Mouse (Mus musculus) hindbrain, embryonic 14.5 days (tissue): ENCODE measurements around the gene Aire. TPM values are rescaled to one million over a fixed set of nuclear protein-coding genes. Genes with fewer than 3 reads are reported as not detected.

Source experiments
- ATAC-seq: fragments of 200-750 bp; cut with Nextera tagmentation; 2 replicates; pipeline ENCODE4 v1.8.0; 2017; ENCODE audit warnings: moderate number of reproducible peaks, mild to moderate bottlenecking, moderate TSS enrichment, moderate library complexity; ENCODE audit not compliant: low FRiP score
- DNase-seq: peaks from one replicate; pipeline ENCODE4 v3.0.0-alpha.2; 2015; ENCODE audit warnings: low spot score
- H3K27ac ChIP-seq: fragments of 300-500 bp; sonication (generic); 2 replicates; pipeline ENCODE4 v1.5.1; 2014; ENCODE audit warnings: mild to moderate bottlenecking, moderate library complexity
- H3K27me3 ChIP-seq: fragments of 300-500 bp; sonication (generic); 2 replicates; pipeline ENCODE4 v1.6.1; 2014; ENCODE audit warnings: mild to moderate bottlenecking, low read length, mixed read lengths; ENCODE audit not compliant: control insufficient read depth, insufficient read depth
- H3K36me3 ChIP-seq: fragments of 300-500 bp; sonication (generic); replicated peaks from 2 replicates; pipeline ENCODE4 v1.6.1; 2014; ENCODE audit not compliant: control insufficient read depth, insufficient read depth
- H3K4me1 ChIP-seq: fragments of 300-500 bp; sonication (generic); replicated peaks from 2 replicates; pipeline ENCODE4 v1.6.1; 2014; ENCODE audit warnings: antibody characterized with exemption, low read length, mixed read lengths; ENCODE audit not compliant: control insufficient read depth, insufficient read depth
- H3K4me2 ChIP-seq: fragments of 300-500 bp; sonication (generic); replicated peaks from 2 replicates; pipeline ENCODE4 v1.6.1; 2014; ENCODE audit warnings: mild to moderate bottlenecking, moderate library complexity
- H3K4me3 ChIP-seq: fragments of 300-500 bp; sonication (generic); replicated peaks from 2 replicates; pipeline ENCODE4 v1.5.1; 2014; ENCODE audit warnings: mild to moderate bottlenecking, low read length
- H3K9ac ChIP-seq: fragments of 300-500 bp; sonication (generic); 2 replicates; pipeline ENCODE4 v1.6.1; 2014
- H3K9me3 ChIP-seq: fragments of 300-500 bp; sonication (generic); 2 replicates; pipeline ENCODE4 v1.6.1; 2016; ENCODE audit warnings: low read length; ENCODE audit not compliant: control insufficient read depth
- WGBS: fragments of 180-500 bp; shearing (Covaris S2); extraction: QIAGEN DNeasy Blood & Tissue Kit; methylation state at CpG from one replicate; pipeline ENCODE4 v1.1.7; 2014; 5-methylcytosine and 5-hydroxymethylcytosine counted together
- polyA plus RNA-seq: library from polyadenylated mRNA; unstranded; fragments of >200 nt; fragmentation: Nextera tagmentation; extraction: Ambion mirVana; gene quantifications from 2 replicates; pipeline ENCODE4 v1.2.1, GENCODE M21; 2014

The Aire gene
- polyA plus RNA-seq, 1 experiment from 2014 or later, result 0.15 TPM

DNA sequence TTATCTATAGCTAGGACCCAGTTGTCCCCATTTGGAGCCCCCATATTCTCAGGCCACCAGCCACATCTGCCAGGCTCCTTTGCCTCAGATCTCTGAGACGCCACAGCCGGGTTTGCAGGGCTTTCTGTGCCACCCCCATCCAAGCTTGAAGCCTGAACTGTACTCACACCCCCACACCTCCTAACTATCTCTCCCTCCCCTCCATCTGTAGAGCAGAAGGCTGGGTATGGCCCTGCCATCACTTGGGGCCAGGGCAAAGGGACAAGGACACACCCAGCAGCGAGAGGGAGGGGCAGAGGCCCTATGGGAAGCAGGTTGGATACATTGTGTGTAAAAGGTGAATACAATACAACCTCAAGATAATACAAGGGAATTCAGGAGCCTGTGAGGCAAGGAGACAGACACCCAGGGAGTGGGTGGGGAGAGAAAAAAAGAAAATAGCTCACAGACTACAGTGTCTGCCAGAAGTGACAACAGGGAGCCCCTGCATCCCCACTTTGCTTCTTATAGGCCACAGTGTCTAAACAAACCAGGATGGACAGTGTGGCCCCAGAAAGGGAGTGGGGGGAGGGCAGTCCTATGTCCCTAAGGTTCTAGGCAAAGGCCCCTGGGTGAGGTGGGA, 38.8 kb downstream of the Aire start:
- Histone ChIP-seq H3K27me3 (no peaks in the 10 kb centered on the region), H3K4me3 (no peak overlapping the region), H3K27ac (no peak overlapping the region), H3K36me3 (peaks cover 31% of the 10 kb centered on the region), H3K9me3 (no peaks in the 10 kb centered on the region), H3K4me2 (no peak overlapping the region), H3K9ac (no peak overlapping the region), H3K4me1 (peaks cover 21% of the 10 kb centered on the region)
- ATAC-seq (no peak), DNase-seq (no peak)
- WGBS, result 85% methylated on average over 3 of the region's 3 CpGs

DNA sequence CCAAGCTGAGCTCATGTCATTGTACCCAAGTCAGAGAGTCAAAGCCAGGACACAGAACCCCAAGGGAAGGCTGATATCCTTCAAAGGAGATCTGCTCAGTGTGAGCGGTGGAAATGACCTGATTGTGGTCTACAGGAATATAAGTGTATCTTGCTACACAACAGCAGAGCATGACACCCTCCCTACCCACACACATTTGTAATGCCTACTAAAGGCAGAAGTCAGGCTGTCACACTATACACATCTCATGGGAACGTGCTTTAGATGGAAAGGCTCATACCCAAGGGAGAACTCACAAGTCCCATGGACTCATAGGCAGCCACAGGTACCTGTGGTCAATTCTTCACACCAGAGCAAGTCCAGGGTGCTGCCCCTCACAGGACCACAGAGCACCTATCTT, 41.1 kb downstream of the Aire start:
- no peak overlapping the region for H3K27ac ChIP-seq
- no peak for ATAC-seq
- peaks cover 54% of the 10 kb centered on the region for H3K36me3 ChIP-seq
- no peak for DNase-seq
- no peak overlapping the region for H3K4me3 ChIP-seq
- 95% methylated on average over 2 of the region's 2 CpGs for WGBS
- H3K4me1 ChIP-seq, result peaks cover 6% of the 10 kb centered on the region; the same call in 1 of the 2 replicates
- no peak overlapping the region for H3K9ac ChIP-seq
- no peaks in the 10 kb centered on the region for H3K27me3 ChIP-seq
- no peaks in the 10 kb centered on the region for H3K9me3 ChIP-seq
- H3K4me2 ChIP-seq, result no peak overlapping the region

DNA sequence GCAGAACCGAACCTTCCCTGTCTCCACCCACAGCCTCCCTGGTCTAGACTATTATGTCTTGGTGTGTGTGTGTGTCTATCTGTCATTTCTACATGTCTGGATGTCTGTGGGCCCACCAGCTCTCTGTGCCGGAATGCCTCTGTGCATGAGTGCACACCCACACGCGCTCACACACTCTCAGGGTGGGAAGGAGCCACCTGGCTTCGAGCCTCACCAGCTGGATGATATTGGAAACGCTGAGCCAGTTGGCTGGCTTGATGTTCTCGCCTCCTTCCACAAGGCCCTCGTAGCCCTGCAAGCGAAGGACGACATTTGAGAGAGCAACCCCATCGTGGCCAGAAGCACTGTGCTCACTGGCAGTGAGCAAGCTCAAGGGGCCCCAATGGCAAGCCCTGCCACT, 41.6 kb downstream of the Aire start:
- Histone ChIP-seq H3K36me3 (peaks cover 59% of the 10 kb centered on the region), H3K4me3 (no peak overlapping the region), H3K4me1 (peaks cover 3% of the 10 kb centered on the region; the same call in 1 of the 2 replicates), H3K9me3 (no peaks in the 10 kb centered on the region), H3K27me3 (no peaks in the 10 kb centered on the region), H3K4me2 (no peak overlapping the region), H3K9ac (no peak overlapping the region), H3K27ac (no peak overlapping the region)
- ATAC-seq (no peak), DNase-seq (no peak)
- 90% methylated on average over 11 of the region's 11 CpGs for whole genome bisulfite sequencing

GRCm38 (mm10) chr10:78000200-78000599, 43.2 kb downstream of the Aire start:
- no peaks in the 10 kb centered on the region for H3K27me3 ChIP-seq
- DNase-seq (no peak), ATAC-seq (no peak)
- H3K4me2 ChIP-seq, result no peak overlapping the region
- H3K4me1 ChIP-seq, result no peaks in the 10 kb centered on the region
- no peaks in the 10 kb centered on the region for H3K9me3 ChIP-seq
- no peak overlapping the region for H3K4me3 ChIP-seq
- H3K27ac ChIP-seq, result no peak overlapping the region
- no peak overlapping the region for H3K9ac ChIP-seq
- WGBS, result 93% methylated on average over 5 of the region's 5 CpGs
- H3K36me3 ChIP-seq, result peaks cover 75% of the 10 kb centered on the region

DNA sequence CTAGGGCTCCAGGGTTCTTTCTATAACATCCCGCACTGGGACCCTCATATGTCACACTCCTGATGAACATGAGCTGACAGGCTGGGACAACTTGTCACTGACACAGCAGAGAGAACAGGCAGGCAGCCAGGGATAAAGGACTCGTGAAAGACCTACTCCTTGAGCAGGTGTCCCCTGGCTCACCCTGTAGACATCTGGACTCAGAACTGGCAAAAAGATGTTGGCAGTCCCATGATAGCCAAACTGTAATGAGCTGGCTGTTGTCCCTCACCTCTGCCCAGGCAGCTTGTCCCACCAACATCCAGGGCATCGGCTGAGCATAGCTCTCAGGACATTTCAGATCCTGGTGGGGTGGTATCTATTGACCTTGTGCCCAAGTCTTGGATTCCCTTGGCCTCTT, 47.8 kb downstream of the Aire start:
- H3K36me3 ChIP-seq, result peaks cover 98% of the 10 kb centered on the region

DNA sequence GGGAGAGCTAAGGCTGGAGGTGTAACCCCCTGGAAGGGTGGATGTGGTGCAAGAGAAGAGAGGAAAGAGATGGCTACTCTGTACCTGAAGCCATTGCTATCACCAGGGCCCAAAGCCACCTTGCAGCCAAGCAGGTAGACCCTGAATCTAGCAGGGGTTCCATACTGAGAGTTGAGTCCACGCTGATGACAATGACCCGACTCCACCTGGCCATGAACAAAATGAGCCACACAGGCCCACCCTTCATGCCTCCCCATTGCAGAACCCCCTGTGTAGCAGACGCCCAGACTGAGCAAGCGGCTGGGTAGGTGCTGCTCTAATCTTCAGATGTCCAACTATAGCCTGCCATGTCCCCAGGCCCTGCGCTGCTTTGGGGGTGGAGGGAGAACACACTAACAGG, 57.6 kb downstream of the Aire start:
- Histone ChIP-seq H3K27me3 (no peaks in the 10 kb centered on the region), H3K9ac (no peak overlapping the region), H3K36me3 (peaks cover 54% of the 10 kb centered on the region), H3K9me3 (no peaks in the 10 kb centered on the region), H3K4me2 (no peak overlapping the region), H3K27ac (no peak overlapping the region), H3K4me3 (no peak overlapping the region), H3K4me1 (no peaks in the 10 kb centered on the region)
- no peak for DNase-seq
- ATAC-seq, result no peak
- 81% methylated on average over 5 of the region's 5 CpGs for WGBS

More for the DNA sequence above, 47.8 kb downstream of the Aire start:
- 90% methylated on average over 3 of the region's 3 CpGs for WGBS
- H3K4me2 ChIP-seq, result no peak overlapping the region
- no peak overlapping the region for H3K9ac ChIP-seq
- DNase-seq, result no peak
- no peak overlapping the region for H3K27ac ChIP-seq
- ATAC-seq, result no peak
- H3K4me3 ChIP-seq, result no peak overlapping the region
- H3K9me3 ChIP-seq, result no peaks in the 10 kb centered on the region
- H3K4me1 ChIP-seq, result no peaks in the 10 kb centered on the region
- H3K27me3 ChIP-seq, result no peaks in the 10 kb centered on the region

- H3K27me3 ChIP-seq, result no peaks in the 10 kb centered on the region
- no peak overlapping the region for H3K9ac ChIP-seq
- peaks cover 43% of the 10 kb centered on the region for H3K36me3 ChIP-seq
- no peak overlapping the region for H3K4me3 ChIP-seq
- ATAC-seq (peak; percentile 67), DNase-seq (peak; percentile 87)
- no peaks in the 10 kb centered on the region for H3K4me1 ChIP-seq
- H3K9me3 ChIP-seq, result no peaks in the 10 kb centered on the region
- WGBS, result 2% methylated on average over 4 of the region's 4 CpGs
- no peak overlapping the region for H3K4me2 ChIP-seq
- H3K27ac ChIP-seq, result no peak overlapping the region
These were observed 58.8 kb downstream of the Aire start for GRCm38 (mm10) chr10:77984660-77985059.

Other genes starting within 250 kb of the Aire start
- gene Gm9639, start 248.5 kb downstream of the Aire start, polyA plus RNA-seq, result not detected in 2 replicates
- not detected in 2 replicates for gene Gm19668, start 244.5 kb downstream of the Aire start, polyA plus RNA-seq
- not detected in 2 replicates for gene Gm9507, start 231.8 kb downstream of the Aire start, polyA plus RNA-seq
- not detected in 2 replicates for gene Gm2696, start 228.9 kb downstream of the Aire start, polyA plus RNA-seq
- gene Krtap10-4, start 216.5 kb downstream of the Aire start, polyA plus RNA-seq, result not detected in 2 replicates
- gene Krtap10-10, start 207.7 kb downstream of the Aire start, polyA plus RNA-seq, result not detected in 2 replicates
- gene Gm36176, start 196.8 kb downstream of the Aire start, polyA plus RNA-seq, result not detected in 2 replicates
- gene Gm10318, start 190.8 kb downstream of the Aire start, polyA plus RNA-seq, result not detected in 2 replicates
- not detected in 2 replicates for gene Gm3285, start 181.6 kb downstream of the Aire start, polyA plus RNA-seq
- gene Lrrc3, start 141.1 kb downstream of the Aire start, polyA plus RNA-seq, result 19.6 and 20.3 TPM in 2 replicates
- gene Trpm2, start 73.0 kb downstream of the Aire start, polyA plus RNA-seq, result 6.3 and 6.4 TPM in 2 replicates
- gene 1810043G02Rik, start 65.1 kb downstream of the Aire start, polyA plus RNA-seq, result 46.9 and 48.1 TPM in 2 replicates
- 93.5 and 98.2 TPM in 2 replicates for gene Pfkl, start 33.5 kb downstream of the Aire start, polyA plus RNA-seq
- gene Dnmt3l, start 1.7 kb downstream of the Aire start, polyA plus RNA-seq, result not detected in 2 replicates
- gene Icosl, start 25.7 kb upstream of the Aire start, polyA plus RNA-seq, result 0.79 and 1.1 TPM in 2 replicates
- 17.3 and 22.0 TPM in 2 replicates for gene D10Jhu81e, start 126.2 kb upstream of the Aire start, polyA plus RNA-seq
- gene Pwp2, start 141.5 kb upstream of the Aire start, polyA plus RNA-seq, result 13.5 and 15.8 TPM in 2 replicates
- 35.5 and 39.7 TPM in 2 replicates for gene Trappc10, start 201.0 kb upstream of the Aire start, polyA plus RNA-seq